Mouse (Mus musculus): ENCODE measurements around the gene Trmt2a.

GRCm38 (mm10) chr16:18250231-18250630 is 1.8 kb downstream of the Trmt2a start:
- TF ChIP-seq CTCF (IDR thresholded peaks at IDR 0.05; ENCODE audit: low read depth, low read length) (no peak), POLR2A (IDR thresholded peaks at IDR 0.05; ENCODE audit: extremely low read depth, insufficient read depth, low read length) (no peak)
